Mouse (Mus musculus) hindlimb bud, embryonic 11.5 days (tissue): ENCODE measurements around the gene Gm10330.
"Not testable (repeated sequence)": the region's sequence is repeated elsewhere in the genome, so short reads cannot be mapped to it uniquely, and the experiment has no call there.

Source experiments
- DNase-seq: peaks from one replicate; pipeline ENCODE4 v3.0.0-alpha.2; 2012; ENCODE audit warnings: low read depth, low spot score; ENCODE audit errors: extremely low spot score

The Gm10330 gene

GRCm38 (mm10) chr12:23780165-23780564, at the start of gene Gm10330:
Gene Gm10330 (minus strand): TSS chr12:23780265.
- not testable (repeated sequence) for DNase-seq

- DNase-seq: not testable (repeated sequence)
These were observed 20.7 kb upstream of the Gm10330 start for GRCm38 (mm10) chr12:23800776-23801175.

- DNase-seq: not testable (repeated sequence)
These were observed 20.3 kb upstream of the Gm10330 start for GRCm38 (mm10) chr12:23800366-23800765.
